Mouse (Mus musculus) forebrain, embryonic 11.5 days (tissue): ENCODE data around the gene Ap3s2. TPM values are rescaled to one million over a fixed set of nuclear protein-coding genes. Genes with fewer than 3 reads are reported as not detected.

Source experiments
- ATAC-seq: fragments of 200-750 bp; cut with Nextera tagmentation; replicated peaks from 2 replicates; pipeline ENCODE4 v1.8.0; 2017; ENCODE audit warnings: moderate TSS enrichment; ENCODE audit not compliant: low FRiP score
- DNase-seq: peaks from one replicate; pipeline ENCODE4 v3.0.0-alpha.2; 2017; ENCODE audit warnings: low spot score
- H3K27ac ChIP-seq: fragments of 300-500 bp; sonication (generic); 2 replicates; pipeline ENCODE4 v1.5.1; 2014; ENCODE audit warnings: low read depth, low read length
- H3K27me3 ChIP-seq: fragments of 300-500 bp; sonication (generic); 2 replicates; pipeline ENCODE4 v1.6.1; 2014; ENCODE audit warnings: mild to moderate bottlenecking, low read length, mixed read lengths; ENCODE audit not compliant: control insufficient read depth, insufficient read depth
- H3K36me3 ChIP-seq: fragments of 300-500 bp; sonication (generic); 2 replicates; pipeline ENCODE4 v1.6.1; 2014; ENCODE audit warnings: mild to moderate bottlenecking, low read length, moderate library complexity, mixed read lengths; ENCODE audit not compliant: control insufficient read depth, insufficient read depth
- H3K4me1 ChIP-seq: fragments of 300-500 bp; sonication (generic); replicated peaks from 2 replicates; pipeline ENCODE4 v1.6.1; 2014; ENCODE audit warnings: low read length, mixed read lengths; ENCODE audit not compliant: control insufficient read depth, insufficient read depth
- H3K4me2 ChIP-seq: fragments of 300-500 bp; sonication (generic); 2 replicates; pipeline ENCODE4 v1.6.1; 2014; ENCODE audit warnings: low read depth, mild to moderate bottlenecking, low read length, moderate library complexity, mixed read lengths; ENCODE audit not compliant: severe bottlenecking
- H3K4me3 ChIP-seq: fragments of 300-500 bp; sonication (generic); 2 replicates; pipeline ENCODE4 v1.5.1; 2014; ENCODE audit warnings: low read depth, low read length
- H3K9ac ChIP-seq: fragments of 300-500 bp; sonication (generic); 2 replicates; pipeline ENCODE4 v1.6.1; 2014; ENCODE audit warnings: low read length
- H3K9me3 ChIP-seq: fragments of 300-500 bp; sonication (generic); 2 replicates; pipeline ENCODE4 v1.6.1; 2016; ENCODE audit warnings: low read length, mixed read lengths; ENCODE audit not compliant: control insufficient read depth
- WGBS: fragments of 180-500 bp; shearing (Covaris S2); extraction: QIAGEN DNeasy Blood & Tissue Kit; methylation state at CpG from one replicate; pipeline ENCODE4 v1.1.7; 2014; 5-methylcytosine and 5-hydroxymethylcytosine counted together
- polyA plus RNA-seq: library from polyadenylated mRNA; unstranded; fragments of >200 nt; fragmentation: Nextera tagmentation; extraction: Ambion mirVana; gene quantifications from 2 replicates; pipeline ENCODE4 v1.2.1, GENCODE M21; 2014

The Ap3s2 gene
- polyA plus RNA-seq, 1 experiment from 2014 or later, result 53.1 TPM

- Histone ChIP-seq H3K9ac (peak within 1 kb of the TSS; percentile 78), H3K4me3 (peak within 1 kb of the TSS; percentile 50), H3K9me3 (no peaks in the 10 kb centered on the region), H3K27ac (no peak within 1 kb of the TSS), H3K4me1 (peaks cover 6% of the 10 kb centered on the region; the same call in 1 of the 2 replicates), H3K4me2 (peak within 1 kb of the TSS; percentile 79), H3K36me3 (no peaks in the 10 kb centered on the region), H3K27me3 (no peaks in the 10 kb centered on the region)
- DNase-seq, result peak; percentile 83
- ATAC-seq, result peak; percentile 76
- WGBS, result under 1% methylated on average over 32 of the region's 32 CpGs
Observed at GRCm38 (mm10) chr7:79934862-79935510, 14.5 kb upstream of the Ap3s2 start, which contains the start of gene Arpin. TSS of gene Arpin (minus strand) at chr7:79935359.

GRCm38 (mm10) chr7:79934461-79934860 lies 14.0 kb upstream of the Ap3s2 start:
- H3K27ac ChIP-seq, result no peak overlapping the region
- no peak for ATAC-seq
- WGBS, result 55% methylated on average over 5 of the region's 5 CpGs

GRCm38 (mm10) chr7:79928516-79929052 lies 8.1 kb upstream of the Ap3s2 start:
- no peaks in the 10 kb centered on the region for H3K27me3 ChIP-seq
- DNase-seq (no peak), ATAC-seq (no peak)
- H3K9me3 ChIP-seq, result no peaks in the 10 kb centered on the region
- no peak overlapping the region for H3K4me3 ChIP-seq
- 79% methylated on average over 2 of the region's 2 CpGs for WGBS
- no peaks in the 10 kb centered on the region for H3K4me1 ChIP-seq
- H3K27ac ChIP-seq, result no peak overlapping the region
- no peak overlapping the region for H3K9ac ChIP-seq
- H3K36me3 ChIP-seq, result no peaks in the 10 kb centered on the region
- H3K4me2 ChIP-seq, result no peak overlapping the region

More at GRCm38 (mm10) chr7:79934461-79934860, 14.0 kb upstream of the Ap3s2 start:
- Histone ChIP-seq H3K4me1 (peaks cover 6% of the 10 kb centered on the region; the same call in 1 of the 2 replicates), H3K9me3 (no peaks in the 10 kb centered on the region), H3K9ac (peak overlapping the region; percentile 78), H3K36me3 (no peaks in the 10 kb centered on the region), H3K4me2 (peak overlapping the region; percentile 79), H3K4me3 (peak overlapping the region; percentile 50), H3K27me3 (no peaks in the 10 kb centered on the region)
- no peak for DNase-seq

GRCm38 (mm10) chr7:79914556-79914955 lies 5.9 kb downstream of the Ap3s2 start:
- Histone ChIP-seq H3K27ac (no peak overlapping the region), H3K9me3 (no peaks in the 10 kb centered on the region), H3K36me3 (no peaks in the 10 kb centered on the region; the same call in 1 of the 2 replicates), H3K4me1 (peaks cover 2% of the 10 kb centered on the region; the same call in 1 of the 2 replicates), H3K27me3 (no peaks in the 10 kb centered on the region), H3K9ac (no peak overlapping the region), H3K4me3 (no peak overlapping the region), H3K4me2 (no peak overlapping the region)
- DNase-seq (no peak), ATAC-seq (no peak)
- 83% methylated on average over 3 of the region's 3 CpGs for WGBS

DNA sequence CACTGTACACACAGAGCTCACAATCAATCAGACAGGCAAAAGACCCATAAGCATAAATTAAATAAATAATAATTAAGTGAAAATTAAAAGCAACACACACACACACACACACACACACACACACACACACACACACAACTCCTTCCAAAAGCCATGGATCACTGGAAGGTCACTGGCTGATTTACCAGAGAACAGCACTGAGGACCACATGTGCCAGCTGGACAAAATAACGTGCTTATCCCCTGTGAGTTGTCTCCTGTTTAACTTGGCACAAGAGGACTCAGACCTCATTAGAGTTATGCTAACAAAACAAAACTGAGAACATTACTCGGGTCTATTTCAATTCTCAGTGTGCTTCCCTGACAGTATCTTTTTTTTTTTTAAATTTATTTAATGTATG lies 13.1 kb downstream of the Ap3s2 start:
- 88% methylated on average over 2 of the region's 2 CpGs for WGBS
- no peak for DNase-seq
- H3K27me3 ChIP-seq, result no peaks in the 10 kb centered on the region
- no peak for ATAC-seq
- no peak overlapping the region for H3K4me3 ChIP-seq
- H3K4me1 ChIP-seq, result no peaks in the 10 kb centered on the region
- H3K27ac ChIP-seq, result no peak overlapping the region
- H3K4me2 ChIP-seq, result no peak overlapping the region
- H3K9me3 ChIP-seq, result no peaks in the 10 kb centered on the region
- H3K9ac ChIP-seq, result no peak overlapping the region
- H3K36me3 ChIP-seq, result no peaks in the 10 kb centered on the region

DNA sequence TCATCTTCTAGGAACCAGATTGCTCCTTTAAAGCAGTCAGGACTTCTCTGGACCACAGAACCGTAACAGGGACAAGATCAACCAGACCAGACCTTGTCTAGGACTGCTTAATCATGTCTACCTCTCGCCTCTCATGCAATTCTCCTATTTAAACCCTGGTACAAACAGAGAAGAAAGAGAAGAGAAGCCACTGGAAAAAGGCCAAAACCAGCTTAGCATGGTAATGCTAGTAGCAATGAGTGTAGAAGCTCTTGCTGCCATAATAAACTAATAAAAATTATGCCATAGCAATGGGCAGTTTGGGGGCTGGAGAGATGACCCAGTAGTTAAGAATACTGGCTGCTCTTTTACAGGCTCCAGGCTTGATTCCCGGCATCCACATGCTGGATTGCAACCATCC lies 13.5 kb downstream of the Ap3s2 start:
- H3K27me3 ChIP-seq, result no peaks in the 10 kb centered on the region
- no peak overlapping the region for H3K27ac ChIP-seq
- no peak overlapping the region for H3K9ac ChIP-seq
- H3K4me2 ChIP-seq, result no peak overlapping the region
- H3K36me3 ChIP-seq, result no peaks in the 10 kb centered on the region
- no peaks in the 10 kb centered on the region for H3K4me1 ChIP-seq
- H3K4me3 ChIP-seq, result no peak overlapping the region
- no peak for DNase-seq
- no peaks in the 10 kb centered on the region for H3K9me3 ChIP-seq
- 94% methylated on average over 3 of the region's 3 CpGs for WGBS
- ATAC-seq, result no peak

GRCm38 (mm10) chr7:79905193-79905592 lies 15.3 kb downstream of the Ap3s2 start:
- H3K4me3 ChIP-seq, result no peak overlapping the region
- H3K27me3 ChIP-seq, result no peaks in the 10 kb centered on the region
- H3K9ac ChIP-seq, result no peak overlapping the region
- no peaks in the 10 kb centered on the region for H3K36me3 ChIP-seq
- ATAC-seq, result no peak
- no peaks in the 10 kb centered on the region for H3K9me3 ChIP-seq
- no peaks in the 10 kb centered on the region for H3K4me1 ChIP-seq
- H3K4me2 ChIP-seq, result no peak overlapping the region
- no peak for DNase-seq
- 94% methylated on average over 4 of the region's 4 CpGs for WGBS
- H3K27ac ChIP-seq, result no peak overlapping the region

DNA sequence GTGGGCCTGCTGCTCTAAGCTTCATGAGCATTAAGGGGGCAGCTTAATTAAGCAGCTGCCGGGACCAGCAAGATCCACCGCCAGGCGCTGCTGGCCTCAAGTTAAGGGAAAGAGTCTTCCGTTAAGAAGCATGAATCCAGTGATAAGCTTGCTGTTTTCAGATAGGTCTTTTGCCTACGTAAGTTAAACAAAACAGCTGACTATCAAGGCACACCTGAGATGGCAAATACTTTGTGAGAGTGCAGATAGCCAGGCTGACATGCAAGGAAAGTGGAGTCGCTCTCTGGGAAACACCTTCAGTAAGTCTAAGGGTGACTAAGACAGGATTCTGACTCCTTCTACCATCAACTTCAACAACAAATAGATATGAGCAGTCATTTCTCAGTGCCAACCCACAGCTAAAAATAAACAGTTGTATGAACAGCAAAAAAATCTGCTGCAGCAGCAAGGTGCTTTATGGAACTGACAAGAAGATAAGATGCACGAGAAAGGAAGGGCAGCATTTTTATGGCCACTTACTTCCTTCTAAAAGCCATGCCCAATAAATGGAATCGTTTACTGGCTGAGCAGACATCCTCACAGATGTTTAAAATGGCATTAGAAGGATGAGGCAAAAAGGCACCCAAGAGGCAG lies 17.2 kb downstream of the Ap3s2 start:
- H3K9ac ChIP-seq, result no peak overlapping the region
- H3K4me2 ChIP-seq, result no peak overlapping the region
- WGBS, result 92% methylated on average over 8 of the region's 8 CpGs
- no peak overlapping the region for H3K4me3 ChIP-seq
- H3K4me1 ChIP-seq, result no peaks in the 10 kb centered on the region
- no peak overlapping the region for H3K27ac ChIP-seq
- no peaks in the 10 kb centered on the region for H3K27me3 ChIP-seq
- no peaks in the 10 kb centered on the region for H3K36me3 ChIP-seq
- no peaks in the 10 kb centered on the region for H3K9me3 ChIP-seq
- DNase-seq, result no peak
- ATAC-seq, result no peak
